Mouse (Mus musculus): Measurements from ENCODE around the gene Hdac1. TPM values are rescaled to one million over a fixed set of nuclear protein-coding genes. Genes with fewer than 3 reads are reported as not detected.

Hdac1 gene
- 77.8 and 119 TPM in 2 replicates for polyA plus RNA-seq (2015; fragmentation: Nextera tagmentation; extraction: Ambion mirVana)

GRCm38 (mm10) chr4:129542592-129543141 is at the start of gene Hdac1:
TSS of gene Hdac1 (minus strand) at chr4:129542713.
- no peaks in the 10 kb centered on the region for H3K9me3 ChIP-seq (replicated peaks)
- WGBS: under 1% methylated on average over 46 of the region's 46 CpGs
- H3K4me3 ChIP-seq (replicated peaks): peak within 1 kb of the TSS; percentile 79
- peak within 1 kb of the TSS; percentile 78 for H3K27ac ChIP-seq (replicated peaks)
- no peaks in the 10 kb centered on the region; the same call in 1 of the 2 replicates for H3K36me3 ChIP-seq
- peaks cover 19% of the 10 kb centered on the region for H3K4me1 ChIP-seq
- ATAC-seq (ENCODE audit: low FRiP score): peak; percentile 99
- peak within 1 kb of the TSS; percentile 83 for H3K4me2 ChIP-seq
- H3K27me3 ChIP-seq (replicated peaks): no peaks in the 10 kb centered on the region
- H3K9ac ChIP-seq (replicated peaks): peak within 1 kb of the TSS; percentile 73

GRCm38 (mm10) chr4:129588865-129589264 is 46.4 kb upstream of the Hdac1 start:
- no peak for ATAC-seq (ENCODE audit: low FRiP score)
- 0 out of 2 replicates have a peak, but pooled peaks cover 7% of the 10 kb centered on the region for H3K4me1 ChIP-seq
- H3K9me3 ChIP-seq (replicated peaks): no peaks in the 10 kb centered on the region
- no peak overlapping the region for H3K9ac ChIP-seq (replicated peaks)
- H3K4me2 ChIP-seq: no peak overlapping the region
- peaks cover 36% of the 10 kb centered on the region for H3K36me3 ChIP-seq
- no peak overlapping the region for H3K4me3 ChIP-seq (replicated peaks)
- H3K27ac ChIP-seq (replicated peaks): no peak overlapping the region
- no peaks in the 10 kb centered on the region; the same call in 1 of the 2 replicates for H3K27me3 ChIP-seq (replicated peaks)
- WGBS: 69% methylated on average over 4 of the region's 4 CpGs

DNA sequence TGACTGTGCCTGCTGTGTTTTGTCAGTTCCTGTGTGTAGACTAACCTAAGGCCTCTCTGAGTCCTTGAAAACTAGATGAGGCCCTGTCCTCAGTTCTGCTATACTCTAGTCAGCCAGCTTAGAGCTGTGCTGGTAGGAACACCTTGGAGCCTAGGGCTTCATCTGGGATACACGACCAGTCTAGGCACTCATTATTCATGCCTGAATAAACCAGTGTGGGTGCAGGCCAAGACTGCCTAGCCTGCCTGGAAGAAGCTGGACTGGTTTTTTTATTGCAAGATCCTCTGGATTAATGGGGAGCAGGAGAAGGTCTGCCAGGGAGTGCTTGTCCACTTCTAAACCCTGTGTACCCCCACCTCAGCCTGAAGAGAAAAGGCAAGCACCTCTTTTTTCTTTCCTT is 44.4 kb upstream of the Hdac1 start:
- Histone ChIP-seq H3K4me2 (no peak overlapping the region), H3K9me3 (replicated peaks) (no peaks in the 10 kb centered on the region), H3K27ac (replicated peaks) (no peak overlapping the region), H3K36me3 (peaks cover 18% of the 10 kb centered on the region), H3K4me1 (0 out of 2 replicates have a peak, but pooled peaks cover 7% of the 10 kb centered on the region), H3K27me3 (replicated peaks) (no peaks in the 10 kb centered on the region; the same call in 1 of the 2 replicates), H3K9ac (replicated peaks) (no peak overlapping the region), H3K4me3 (replicated peaks) (no peak overlapping the region)
- no peak for ATAC-seq (ENCODE audit: low FRiP score)
- WGBS: 25% methylated on average over 1 of the region's 1 CpGs

DNA sequence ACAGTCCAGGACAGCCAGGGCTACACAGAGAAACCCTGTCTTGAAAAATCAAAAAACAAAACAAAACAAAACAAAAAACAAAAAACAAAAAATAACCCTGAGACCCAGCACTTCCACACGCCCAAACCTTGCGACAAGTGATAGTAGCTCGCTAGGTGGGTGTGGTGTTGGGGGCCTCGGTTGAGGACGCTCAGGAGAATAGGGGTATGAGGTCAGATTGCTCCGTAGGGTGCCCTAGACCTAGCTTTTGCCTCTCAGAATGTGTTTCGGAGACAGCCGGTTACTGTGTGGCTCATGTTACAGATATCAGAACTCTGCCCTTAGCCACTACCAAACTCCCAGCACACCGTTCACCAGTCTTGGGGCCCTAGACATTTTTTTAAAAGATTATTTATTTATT is 43.3 kb upstream of the Hdac1 start:
- no peaks in the 10 kb centered on the region; the same call in 1 of the 2 replicates for H3K27me3 ChIP-seq (replicated peaks)
- peaks cover 7% of the 10 kb centered on the region for H3K36me3 ChIP-seq
- WGBS: 79% methylated on average over 9 of the region's 9 CpGs
- no peak for ATAC-seq (ENCODE audit: low FRiP score)
- no peak overlapping the region for H3K27ac ChIP-seq (replicated peaks)
- peak overlapping the region; percentile 54 for H3K4me2 ChIP-seq
- H3K4me1 ChIP-seq: 0 out of 2 replicates have a peak, but pooled peaks cover 7% of the 10 kb centered on the region
- H3K9me3 ChIP-seq (replicated peaks): no peaks in the 10 kb centered on the region
- no peak overlapping the region for H3K9ac ChIP-seq (replicated peaks)
- no peak overlapping the region for H3K4me3 ChIP-seq (replicated peaks)

GRCm38 (mm10) chr4:129584884-129585608 is 42.5 kb upstream of the Hdac1 start:
- 2% methylated on average over 36 of the region's 36 CpGs for WGBS
- Histone ChIP-seq H3K27me3 (replicated peaks) (no peaks in the 10 kb centered on the region; the same call in 1 of the 2 replicates), H3K9ac (replicated peaks) (peak overlapping the region; percentile 8; the same call in 1 of the 2 replicates), H3K36me3 (0 out of 2 replicates have a peak, but pooled peaks cover 2% of the 10 kb centered on the region), H3K27ac (replicated peaks) (no peak overlapping the region), H3K4me1 (0 out of 2 replicates have a peak, but pooled peaks cover 7% of the 10 kb centered on the region), H3K9me3 (replicated peaks) (no peaks in the 10 kb centered on the region), H3K4me2 (peak overlapping the region; percentile 54), H3K4me3 (replicated peaks) (peak overlapping the region; percentile 29)
- ATAC-seq (ENCODE audit: low FRiP score): peak; percentile 31; the same call in 1 of the 2 replicates

GRCm38 (mm10) chr4:129584370-129584769 is 41.9 kb upstream of the Hdac1 start:
- H3K4me1 ChIP-seq: 0 out of 2 replicates have a peak, but pooled peaks cover 7% of the 10 kb centered on the region

DNA sequence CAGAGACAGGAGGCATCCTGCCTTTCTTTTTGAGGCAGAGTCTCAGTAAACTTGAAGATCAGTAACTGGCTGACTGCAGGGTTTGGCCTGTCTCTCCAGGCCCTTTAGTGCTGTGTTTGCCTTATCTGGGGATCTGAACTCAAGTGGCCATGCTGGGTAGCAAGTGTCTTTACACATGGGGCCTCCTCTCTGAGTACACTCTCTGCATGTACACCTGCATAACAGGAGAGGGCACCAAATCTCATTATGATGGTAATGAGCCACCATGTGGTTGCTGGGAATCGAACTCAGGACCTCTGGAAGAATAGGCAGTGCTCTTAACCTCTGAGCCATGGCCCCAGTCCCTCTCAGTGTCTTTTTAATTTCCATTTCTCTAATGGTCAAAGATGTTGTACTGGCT is 39.7 kb upstream of the Hdac1 start:
- Histone ChIP-seq H3K27me3 (replicated peaks) (no peaks in the 10 kb centered on the region; the same call in 1 of the 2 replicates), H3K9me3 (replicated peaks) (no peaks in the 10 kb centered on the region), H3K9ac (replicated peaks) (no peak overlapping the region), H3K4me2 (no peak overlapping the region), H3K4me3 (replicated peaks) (no peak overlapping the region), H3K36me3 (no peaks in the 10 kb centered on the region), H3K4me1 (peaks cover 9% of the 10 kb centered on the region; the same call in 1 of the 2 replicates), H3K27ac (replicated peaks) (no peak overlapping the region)
- no peak for ATAC-seq (ENCODE audit: low FRiP score)
- WGBS: 82% methylated on average over 1 of the region's 1 CpGs

More at GRCm38 (mm10) chr4:129584370-129584769, 41.9 kb upstream of the Hdac1 start:
- Histone ChIP-seq H3K9me3 (replicated peaks) (no peaks in the 10 kb centered on the region), H3K27me3 (replicated peaks) (no peaks in the 10 kb centered on the region; the same call in 1 of the 2 replicates), H3K36me3 (0 out of 2 replicates have a peak, but pooled peaks cover 2% of the 10 kb centered on the region), H3K4me3 (replicated peaks) (no peak overlapping the region), H3K4me2 (peak overlapping the region; percentile 54), H3K27ac (replicated peaks) (no peak overlapping the region), H3K9ac (replicated peaks) (no peak overlapping the region)
- WGBS: 87% methylated on average over 1 of the region's 1 CpGs
- no peak for ATAC-seq (ENCODE audit: low FRiP score)

DNA sequence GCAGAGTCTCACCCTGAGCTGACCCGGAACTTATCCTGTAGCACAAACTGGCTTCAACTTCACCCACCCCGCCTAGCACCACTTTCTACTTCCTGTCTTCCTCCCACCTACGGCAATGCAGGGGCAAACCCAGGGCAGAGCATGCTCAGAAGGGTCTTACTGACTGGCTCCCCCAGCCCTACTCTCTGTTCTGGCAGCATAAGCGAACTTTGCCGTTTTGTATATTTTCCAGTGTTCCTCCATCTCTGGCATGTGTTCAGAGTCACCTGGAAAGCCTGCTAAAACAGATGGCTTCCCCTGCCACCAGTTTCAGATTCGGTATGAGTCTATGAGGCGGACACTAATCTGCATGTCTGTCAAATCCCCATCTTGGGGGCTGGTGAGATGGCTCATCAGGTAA is 37.8 kb upstream of the Hdac1 start:
- no peaks in the 10 kb centered on the region for H3K9me3 ChIP-seq (replicated peaks)
- H3K9ac ChIP-seq (replicated peaks): no peak overlapping the region
- no peak overlapping the region for H3K4me2 ChIP-seq
- no peak for ATAC-seq (ENCODE audit: low FRiP score)
- H3K4me1 ChIP-seq: peaks cover 14% of the 10 kb centered on the region
- no peaks in the 10 kb centered on the region; the same call in 1 of the 2 replicates for H3K27me3 ChIP-seq (replicated peaks)
- no peaks in the 10 kb centered on the region for H3K36me3 ChIP-seq
- no peak overlapping the region for H3K27ac ChIP-seq (replicated peaks)
- WGBS: 72% methylated on average over 7 of the region's 7 CpGs
- no peak overlapping the region for H3K4me3 ChIP-seq (replicated peaks)

GRCm38 (mm10) chr4:129578466-129578865 is 36.0 kb upstream of the Hdac1 start, which contains the start of gene Fam167b:
TSS of gene Fam167b (minus strand) at chr4:129578549.
- H3K4me3 ChIP-seq (replicated peaks): no peak within 1 kb of the TSS
- 85% methylated on average over 5 of the region's 5 CpGs for WGBS

DNA sequence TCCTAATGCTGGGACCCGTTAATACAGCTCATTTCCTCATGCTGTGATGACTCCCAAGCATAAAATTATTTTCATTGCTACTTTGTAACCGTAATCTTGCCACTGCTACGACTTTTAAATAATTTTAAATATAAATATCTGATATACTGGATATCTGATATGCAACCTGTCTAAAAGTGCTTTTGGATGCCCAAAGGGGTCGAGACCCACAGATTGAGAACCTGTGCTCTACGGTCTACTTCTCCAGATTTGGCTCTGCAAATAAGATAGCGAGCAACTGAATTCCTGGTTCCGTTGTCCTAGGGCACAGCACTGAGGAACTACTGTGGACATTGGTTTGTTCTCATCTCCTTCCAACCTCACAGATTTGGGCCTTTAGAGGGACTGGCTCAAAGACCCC is 35.2 kb upstream of the Hdac1 start:
- H3K27ac ChIP-seq (replicated peaks): no peak overlapping the region
- no peaks in the 10 kb centered on the region for H3K27me3 ChIP-seq (replicated peaks)
- H3K9ac ChIP-seq (replicated peaks): no peak overlapping the region
- ATAC-seq (ENCODE audit: low FRiP score): no peak
- no peaks in the 10 kb centered on the region for H3K36me3 ChIP-seq
- peaks cover 8% of the 10 kb centered on the region for H3K4me1 ChIP-seq
- 80% methylated on average over 7 of the region's 7 CpGs for WGBS
- H3K4me3 ChIP-seq (replicated peaks): no peak overlapping the region
- H3K4me2 ChIP-seq: no peak overlapping the region
- H3K9me3 ChIP-seq (replicated peaks): no peaks in the 10 kb centered on the region

More at GRCm38 (mm10) chr4:129578466-129578865, 36.0 kb upstream of the Hdac1 start, which contains the start of gene Fam167b:
- Histone ChIP-seq H3K9me3 (replicated peaks) (no peaks in the 10 kb centered on the region), H3K4me2 (peak within 1 kb of the TSS; percentile 39), H3K27me3 (replicated peaks) (no peaks in the 10 kb centered on the region), H3K4me1 (peaks cover 8% of the 10 kb centered on the region), H3K27ac (replicated peaks) (no peak within 1 kb of the TSS), H3K9ac (replicated peaks) (no peak within 1 kb of the TSS), H3K36me3 (no peaks in the 10 kb centered on the region)
- no peak for ATAC-seq (ENCODE audit: low FRiP score)

GRCm38 (mm10) chr4:129576863-129577491 is 34.5 kb upstream of the Hdac1 start:
- Histone ChIP-seq H3K27me3 (replicated peaks) (no peaks in the 10 kb centered on the region), H3K4me2 (peak overlapping the region; percentile 39), H3K4me1 (peaks cover 8% of the 10 kb centered on the region), H3K27ac (replicated peaks) (no peak overlapping the region), H3K4me3 (replicated peaks) (no peak overlapping the region), H3K9ac (replicated peaks) (no peak overlapping the region), H3K36me3 (no peaks in the 10 kb centered on the region), H3K9me3 (replicated peaks) (no peaks in the 10 kb centered on the region)
- WGBS: 31% methylated on average over 21 of the region's 21 CpGs
- ATAC-seq (ENCODE audit: low FRiP score): no peak; the same call in 1 of the 2 replicates

Measured in neural tube, embryonic 15.5 days (tissue).